Mouse (Mus musculus): ENCODE measurements around the gene Zfp560. TPM values are rescaled to one million over a fixed set of nuclear protein-coding genes. Genes with fewer than 3 reads are reported as not detected.

Gene Zfp560
- total RNA-seq (2023) = 1 to 10 TPM; 1.2 to 2.4 TPM

GRCm38 (mm10) chr9:20384532-20385342 lies at the start of gene Zfp560:
Gene Zfp560, minus strand, starts transcription at chr9:20385177.

GRCm38 (mm10) chr9:20335994-20336393 lies 49.0 kb downstream of the Zfp560 start, which contains the start of gene Olfr18:
Gene Olfr18, minus strand, starts transcription at chr9:20336094.

GRCm38 (mm10) chr9:20298232-20298631 lies 86.7 kb downstream of the Zfp560 start, which contains the start of gene Olfr873:
Gene Olfr873, plus strand, starts transcription at chr9:20298532.

Other genes starting within 250 kb of the Zfp560 start
- gene Olfr870, start 211.1 kb downstream of the Zfp560 start, total RNA-seq (2023) = not detected
- gene Olfr871, start 173.0 kb downstream of the Zfp560 start, total RNA-seq (2023) = not detected
- gene Olfr872, start 148.1 kb downstream of the Zfp560 start, total RNA-seq (2023) = not detected
- gene Olfr39, start 102.8 kb downstream of the Zfp560 start, total RNA-seq (2023) = not detected
- not detected for gene Olfr873, start 86.6 kb downstream of the Zfp560 start, total RNA-seq (2023)
- not detected for gene Olfr18, start 49.1 kb downstream of the Zfp560 start, total RNA-seq (2023)
- 10 to 100 TPM; 17.7 to 19.7 TPM for gene Zfp26, start 75.0 kb upstream of the Zfp560 start, total RNA-seq (2023)
- gene Zfp426, start 107.6 kb upstream of the Zfp560 start, total RNA-seq (2023) = 10 to 100 TPM; 14.0 to 17.5 TPM
- gene Zfp266, start 136.2 kb upstream of the Zfp560 start, total RNA-seq (2023) = 10 to 100 TPM; 15.9 to 16.2 TPM
- 1 to 10 TPM; 1.7 to 3.2 TPM for gene Zfp846, start 196.1 kb upstream of the Zfp560 start, total RNA-seq (2023)

Measured in neutrophil, adult 83 days (primary cell).